Mouse (Mus musculus): ENCODE measurements around the gene Ltb4r1.

DNA sequence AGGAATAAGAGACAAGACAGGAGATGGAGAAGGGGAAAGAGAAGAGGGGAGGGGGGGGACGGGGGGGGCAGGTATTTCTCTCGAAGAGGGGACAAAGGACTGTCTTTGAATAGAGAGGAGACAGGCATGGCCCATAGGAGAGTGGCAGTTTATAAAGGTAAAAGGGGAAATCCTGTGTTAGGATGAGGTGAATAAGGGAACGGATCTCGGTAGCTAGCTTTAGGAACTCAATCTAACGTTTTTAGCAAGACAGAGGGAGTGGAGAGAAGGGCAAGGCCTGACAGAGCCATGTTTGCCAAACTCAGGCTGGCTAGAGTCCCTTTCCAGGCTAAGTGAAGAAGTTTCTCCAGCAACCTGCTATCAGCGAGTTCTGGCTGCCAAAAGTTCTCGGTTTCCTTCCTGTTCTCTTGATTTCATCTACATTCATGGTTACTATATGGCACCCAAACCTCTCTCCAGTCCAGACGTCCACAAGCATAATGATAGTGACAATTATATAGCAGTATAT, 43.3 kb upstream of the Ltb4r1 start:
- TF ChIP-seq HCFC1 (IDR thresholded peaks at IDR 0.05; ENCODE audit: low read depth, low read length) (no peak), TCF12 (IDR thresholded peaks at IDR 0.05; ENCODE audit: low read depth, low read length) (no peak), USF1 (IDR thresholded peaks at IDR 0.05; ENCODE audit: low read depth, low read length) (no peak), POLR2A (IDR thresholded peaks at IDR 0.05; ENCODE audit: low read depth, low read length) (no peak), BHLHE40 (IDR thresholded peaks at IDR 0.05; ENCODE audit: low read depth, low read length) (no peak), POLR2AphosphoS2 (IDR thresholded peaks at IDR 0.05; ENCODE audit: low read depth, low read length) (no peak), E2F4 (IDR thresholded peaks at IDR 0.05; ENCODE audit: insufficient replicate concordance, low read depth, low read length) (no peak), MAX (IDR thresholded peaks at IDR 0.05; ENCODE audit: low read length) (no peak), CTCF (conservative IDR thresholded peaks at IDR 0.05 in 1 of 2, IDR thresholded peaks at IDR 0.05 in 1 of 2; ENCODE audit: low read depth in 2 of 2, low read length in 2 of 2) (no peak), ZC3H11A (IDR thresholded peaks at IDR 0.05; ENCODE audit: low read depth, low read length) (no peak), TBP (conservative IDR thresholded peaks at IDR 0.05; ENCODE audit: low read depth, low read length) (no peak), CHD1 (IDR thresholded peaks at IDR 0.05; ENCODE audit: low read depth, low read length) (no peak), GABPA (IDR thresholded peaks at IDR 0.05; ENCODE audit: insufficient replicate concordance, low read depth, low read length) (no peak)

All from CH12.LX (cell line).